Mouse (Mus musculus) NIH3T3 (cell line): ENCODE results near the gene Adam23.

ENCODE experiments used
- DNase-seq: peaks from one replicate; pipeline ENCODE4 v3.0.0-alpha.2; 2012; ENCODE audit warnings: low read depth

Adam23 gene

GRCm38 (mm10) chr1:63484646-63485045 is 39.0 kb downstream of the Adam23 start:
- DNase-seq = no peak

GRCm38 (mm10) chr1:63486646-63487045 is 41.0 kb downstream of the Adam23 start:
- peak; percentile 65 for DNase-seq

- DNase-seq = peak; percentile 61
Observed at GRCm38 (mm10) chr1:63491001-63491400, 45.3 kb downstream of the Adam23 start.

DNA sequence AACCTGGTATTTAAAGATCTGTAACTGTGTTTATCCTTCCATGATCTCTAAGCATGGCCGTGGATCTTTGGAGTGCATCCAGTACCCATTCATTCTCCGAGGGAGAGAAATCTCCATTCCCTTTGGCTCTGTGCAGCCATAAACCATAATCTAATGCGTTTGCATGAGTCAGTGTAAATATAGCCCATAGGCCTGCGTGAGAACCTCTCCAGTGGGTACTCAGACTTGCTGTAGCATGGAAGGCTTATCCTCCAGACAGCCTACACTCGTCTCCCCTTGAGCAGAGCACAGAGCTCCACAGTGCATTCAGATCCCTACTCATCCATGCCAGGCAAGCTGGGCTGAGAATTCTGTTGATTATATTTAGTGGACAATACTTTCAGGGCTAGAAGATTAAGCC is 47.6 kb downstream of the Adam23 start:
- DNase-seq = no peak

- DNase-seq = peak; percentile 81
Observed at GRCm38 (mm10) chr1:63507386-63507785, 61.7 kb downstream of the Adam23 start.

DNA sequence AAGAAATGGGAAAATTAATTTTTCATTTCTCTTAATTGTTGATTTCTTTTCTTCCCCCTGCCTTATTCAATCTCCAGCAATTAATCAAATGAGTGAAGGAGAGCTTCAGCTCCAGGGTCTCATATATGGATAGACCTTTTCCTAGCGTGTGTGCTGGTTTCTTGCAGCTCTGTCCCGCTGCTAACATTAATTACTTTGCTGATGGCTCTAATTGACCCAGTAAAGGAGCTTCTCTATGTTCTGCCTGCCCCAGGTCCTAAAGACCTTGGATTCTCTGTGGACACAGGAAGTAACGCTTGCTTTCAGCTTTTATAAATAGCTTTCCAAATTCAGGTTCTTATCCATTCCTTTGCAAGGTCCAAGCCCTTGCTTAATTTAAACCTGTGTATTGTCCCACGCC is 63.1 kb downstream of the Adam23 start:
- DNase-seq = no peak

- peak; percentile 91 for DNase-seq
Observed at GRCm38 (mm10) chr1:63511416-63511815, 65.7 kb downstream of the Adam23 start.

GRCm38 (mm10) chr1:63517800-63518199 is 72.1 kb downstream of the Adam23 start:
- DNase-seq = peak; percentile 76

DNA sequence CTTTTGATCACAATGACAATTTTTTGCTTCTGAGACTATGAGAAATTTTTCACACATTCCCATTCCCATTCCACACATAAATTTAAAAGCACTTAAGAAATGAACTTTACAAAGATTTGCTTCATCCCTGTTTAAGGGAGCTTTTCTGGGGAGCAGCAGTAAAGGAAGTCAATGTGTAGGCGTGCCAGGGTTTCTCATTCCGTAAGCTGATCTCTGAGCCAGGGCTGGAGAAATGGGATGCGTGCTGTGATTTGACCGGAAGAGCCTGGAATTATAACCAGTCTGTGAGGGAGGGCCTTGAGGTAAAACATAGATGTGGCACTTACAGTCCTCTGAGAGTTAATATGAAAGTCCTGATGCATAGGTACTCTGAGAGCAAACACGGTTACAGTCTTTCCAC is 73.1 kb downstream of the Adam23 start:
- DNase-seq = no peak

DNA sequence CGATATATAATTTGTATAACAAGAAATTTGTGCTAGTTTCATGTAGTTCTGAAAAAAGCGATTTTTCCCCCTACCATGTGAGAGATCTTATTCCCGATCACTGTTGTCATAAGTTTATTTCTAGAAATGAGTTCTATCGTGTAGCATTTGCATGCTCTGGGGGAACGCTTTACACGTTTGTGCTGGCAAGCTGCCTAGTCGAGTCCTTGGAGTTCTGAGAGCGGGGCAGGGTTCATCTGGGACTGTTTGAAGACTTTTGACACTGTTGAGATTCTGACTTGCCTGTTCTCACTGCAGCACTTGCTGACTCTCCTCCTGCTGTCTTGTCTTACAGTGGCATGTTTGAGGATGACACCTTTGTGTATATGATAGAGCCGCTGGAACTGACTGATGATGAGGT is 84.2 kb downstream of the Adam23 start:
- no peak for DNase-seq

DNA sequence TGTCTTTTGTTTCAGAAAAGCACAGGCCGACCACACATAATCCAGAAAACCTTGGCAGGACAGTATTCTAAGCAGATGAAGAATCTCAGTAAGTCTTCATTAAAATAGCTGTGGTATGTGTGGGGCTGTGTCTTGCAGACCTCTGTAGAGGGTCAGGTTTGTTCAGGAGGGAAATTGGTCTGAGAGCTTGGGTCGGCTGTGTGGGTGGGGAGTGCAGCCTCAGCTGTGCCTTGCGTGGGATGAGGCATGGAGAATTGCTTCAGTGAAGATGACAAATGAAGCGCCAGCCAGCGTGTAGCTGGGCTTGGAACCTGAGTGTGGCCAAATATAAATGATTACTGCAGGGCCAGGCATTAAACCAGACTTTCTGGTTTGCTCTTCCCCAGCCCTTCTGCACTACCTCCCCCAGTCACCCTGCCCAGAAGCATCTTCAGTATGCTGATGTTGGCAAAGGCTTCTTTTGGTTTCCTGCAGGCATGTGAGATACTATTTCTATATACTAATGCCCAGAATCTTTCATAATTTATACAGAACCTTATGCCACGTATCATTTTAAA is 88.7 kb downstream of the Adam23 start:
- DNase-seq = no peak

- DNase-seq = no peak
Observed at GRCm38 (mm10) chr1:63539884-63540613, 94.4 kb downstream of the Adam23 start.

GRCm38 (mm10) chr1:63544122-63544521 is 98.4 kb downstream of the Adam23 start:
- no peak for DNase-seq

DNA sequence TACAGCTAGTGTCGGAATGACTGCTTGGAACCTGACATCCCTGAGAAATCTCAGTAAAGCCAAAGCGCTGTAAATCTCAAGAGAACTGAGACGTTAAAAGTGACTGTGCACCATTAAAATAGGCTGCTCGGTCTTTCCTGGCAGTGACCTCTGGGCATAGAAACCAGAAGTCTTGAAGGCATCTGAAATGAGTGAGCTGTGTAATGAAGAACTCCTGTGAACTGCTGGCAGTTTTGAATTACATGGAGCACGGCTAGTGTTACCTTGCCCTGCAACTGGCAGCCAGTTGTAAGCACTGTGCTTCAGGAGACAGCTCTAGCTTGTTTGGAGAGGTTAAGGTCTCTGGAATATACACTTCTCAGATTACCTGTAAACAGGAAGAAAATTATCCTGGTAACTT is 107.3 kb downstream of the Adam23 start:
- DNase-seq = no peak

DNA sequence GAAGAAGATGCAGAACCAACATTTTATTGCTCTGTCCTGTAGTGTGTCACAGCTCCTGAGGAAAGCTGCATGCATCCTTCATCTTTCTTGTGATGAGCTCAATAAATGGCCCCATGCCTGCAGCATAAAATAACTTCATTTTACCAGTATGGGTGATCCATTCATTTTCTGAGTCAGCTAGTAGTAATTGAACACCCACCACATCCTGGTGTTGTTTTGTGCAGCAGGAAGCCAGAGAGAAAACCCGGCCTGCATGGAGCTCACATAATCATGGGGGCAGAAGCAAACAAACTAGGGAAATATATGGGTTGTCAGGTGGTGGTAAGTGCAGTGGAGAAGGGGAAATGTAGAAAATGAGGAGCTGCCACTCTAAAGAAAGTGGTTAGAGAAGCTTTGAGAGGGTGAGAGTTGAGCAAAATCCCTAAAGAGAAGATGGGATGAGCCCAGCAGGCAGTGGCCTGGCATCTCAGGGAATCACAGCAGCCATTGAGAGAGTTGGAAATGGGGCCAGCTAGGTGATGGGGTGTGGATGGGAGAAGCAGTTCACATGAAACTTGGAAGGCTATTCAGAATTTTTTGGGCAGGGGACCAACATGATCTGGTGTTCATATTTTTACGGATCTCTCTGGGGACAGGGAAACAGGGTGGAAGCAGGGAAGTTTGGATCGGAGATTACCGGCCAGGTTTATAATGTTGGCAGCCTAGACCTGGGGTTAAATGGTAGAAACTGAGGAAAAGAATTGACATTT is 116.3 kb downstream of the Adam23 start:
- DNase-seq = peak; percentile 23

- DNase-seq = no peak
Observed at GRCm38 (mm10) chr1:63563928-63564327, 118.2 kb downstream of the Adam23 start.

- DNase-seq = no peak
Observed at GRCm38 (mm10) chr1:63566501-63566900, 120.8 kb downstream of the Adam23 start.

DNA sequence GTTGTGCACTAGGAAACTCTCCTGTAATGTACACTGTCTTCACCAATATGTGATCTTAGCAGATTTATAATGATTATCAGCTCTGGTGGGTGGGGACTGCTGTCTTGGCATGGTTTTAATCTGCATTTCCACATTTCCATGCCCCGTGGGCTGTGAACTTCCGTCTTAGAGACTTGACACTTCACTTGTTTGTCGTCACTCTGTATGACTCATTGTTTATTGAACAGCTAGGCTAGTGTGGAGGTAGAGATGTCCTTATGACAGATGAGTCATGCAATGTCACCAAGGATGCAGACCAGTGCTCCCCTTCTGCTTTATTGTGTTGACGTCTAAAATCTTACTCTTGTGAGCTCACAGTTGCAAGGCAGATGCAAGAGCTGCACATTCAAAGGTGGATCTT is 121.3 kb downstream of the Adam23 start:
- peak; percentile 29 for DNase-seq

- DNase-seq = no peak
Observed at GRCm38 (mm10) chr1:63572229-63572628, 126.5 kb downstream of the Adam23 start.

DNA sequence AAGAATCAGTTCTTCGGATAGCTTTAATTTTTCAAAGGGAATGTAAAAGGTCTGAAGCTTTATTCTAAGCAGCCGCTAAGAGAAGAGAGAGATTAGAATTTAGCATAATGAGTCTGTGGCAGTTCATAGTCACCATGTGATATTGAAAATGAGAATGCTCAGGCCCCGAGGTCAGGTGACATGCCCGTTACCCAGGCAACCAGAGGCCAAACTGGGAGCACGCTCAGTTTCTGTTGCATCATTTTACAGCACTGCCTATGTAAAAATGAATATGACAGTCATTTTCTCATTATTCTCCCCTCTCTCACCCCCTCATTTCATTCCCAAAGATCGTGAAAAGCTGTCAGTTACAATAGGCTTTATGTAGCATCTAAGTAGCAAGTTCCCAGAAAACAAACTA is 127.7 kb downstream of the Adam23 start:
- no peak for DNase-seq

GRCm38 (mm10) chr1:63573864-63574611 is 128.3 kb downstream of the Adam23 start:
- no peak for DNase-seq

DNA sequence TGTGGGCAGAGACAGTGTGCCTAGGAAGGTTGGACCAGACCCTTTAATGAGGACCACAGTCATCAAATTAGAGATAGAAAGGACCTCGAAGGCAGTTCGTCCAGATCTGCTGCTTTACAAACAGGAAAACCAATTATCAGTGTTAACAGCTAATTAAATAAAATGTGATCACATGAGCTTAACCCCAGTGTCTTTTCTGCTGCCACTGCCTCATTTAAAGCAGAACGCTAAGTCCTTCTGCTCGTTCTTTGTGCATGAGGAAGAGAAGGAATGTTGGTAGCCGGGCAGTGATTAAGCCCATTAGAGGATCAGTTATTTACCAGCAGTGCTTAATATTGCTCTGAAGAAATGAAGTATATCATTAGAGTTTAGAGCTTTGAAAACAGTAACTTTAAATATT is 131.1 kb downstream of the Adam23 start:
- no peak for DNase-seq

- DNase-seq = no peak
Observed at GRCm38 (mm10) chr1:63579153-63579552, 133.5 kb downstream of the Adam23 start.
